Mouse (Mus musculus) forebrain, embryonic 10.5 days (tissue): Measurements from ENCODE around the gene Cd79b. TPM values are rescaled to one million over a fixed set of nuclear protein-coding genes. Genes with fewer than 3 reads are reported as not detected.

Experiments used
- DNase-seq: peaks from one replicate; pipeline ENCODE4 v3.0.0-alpha.2; 2017; ENCODE audit warnings: low spot score; ENCODE audit errors: extremely low spot score
- H3K27ac ChIP-seq: fragments of 300-500 bp; sonication (generic); 2 replicates; pipeline ENCODE4 v1.5.1; 2016; ENCODE audit warnings: mild to moderate bottlenecking
- H3K27me3 ChIP-seq: fragments of 300-500 bp; sonication (generic); 2 replicates; pipeline ENCODE4 v1.6.1; 2016; ENCODE audit warnings: mild to moderate bottlenecking; ENCODE audit not compliant: poor library complexity, severe bottlenecking
- H3K36me3 ChIP-seq: fragments of 300-500 bp; sonication (generic); replicated peaks from 2 replicates; pipeline ENCODE4 v1.6.1; 2016; ENCODE audit warnings: mild to moderate bottlenecking, moderate library complexity
- H3K4me1 ChIP-seq: fragments of 300-500 bp; sonication (generic); 2 replicates; pipeline ENCODE4 v1.6.1; 2016
- H3K4me3 ChIP-seq: fragments of 300-500 bp; sonication (generic); 2 replicates; pipeline ENCODE4 v1.5.1; 2016; ENCODE audit warnings: mild to moderate bottlenecking, moderate library complexity
- H3K9me3 ChIP-seq: fragments of 300-500 bp; sonication (generic); 2 replicates; pipeline ENCODE4 v1.6.1; 2016; ENCODE audit warnings: mild to moderate bottlenecking, moderate library complexity
- WGBS: fragments of 180-500 bp; shearing (Covaris S2); methylation state at CpG from one replicate; pipeline ENCODE4 v1.1.7; 2016; 5-methylcytosine and 5-hydroxymethylcytosine counted together
- polyA plus RNA-seq: library from polyadenylated mRNA; unstranded; fragments of >200 nt; fragmentation: Nextera tagmentation; extraction: Ambion mirVana; gene quantifications from 2 replicates; pipeline ENCODE4 v1.2.1, GENCODE M21; 2016

The Cd79b gene
- polyA plus RNA-seq, 1 experiment from 2014 or later: 0.82 TPM

- no peaks in the 10 kb centered on the region for H3K9me3 ChIP-seq
- H3K36me3 ChIP-seq: no peaks in the 10 kb centered on the region
- no peak for DNase-seq
- 83% methylated on average over 8 of the region's 8 CpGs for whole genome bisulfite sequencing
- H3K4me3 ChIP-seq: no peak overlapping the region
- H3K27me3 ChIP-seq: no peaks in the 10 kb centered on the region
- H3K27ac ChIP-seq: no peak overlapping the region
- no peaks in the 10 kb centered on the region; the same call in 1 of the 2 replicates for H3K4me1 ChIP-seq
Measured at GRCm38 (mm10) chr11:106284126-106284525, 30.4 kb downstream of the Cd79b start.

DNA sequence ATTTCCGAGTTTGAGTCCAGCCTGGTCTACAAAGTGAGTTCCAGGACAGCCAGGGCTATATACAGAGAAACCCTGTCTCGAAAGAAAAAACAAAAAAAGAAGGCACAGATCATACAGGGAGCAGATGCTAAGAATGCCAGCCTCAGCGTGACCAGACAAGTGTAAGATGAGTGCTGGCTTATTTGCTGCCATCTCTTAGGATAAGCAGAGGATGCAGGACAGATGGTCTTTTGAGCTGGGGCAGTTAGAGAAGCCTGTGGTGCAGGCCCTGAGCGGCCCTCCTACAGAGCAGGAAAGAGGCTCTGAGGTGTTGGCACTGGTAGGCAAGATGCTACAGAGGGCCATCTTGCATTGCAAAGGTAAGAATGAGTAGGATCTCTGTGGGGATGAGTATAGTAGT, 31.2 kb downstream of the Cd79b start:
- Histone ChIP-seq H3K9me3 (no peaks in the 10 kb centered on the region), H3K27me3 (no peaks in the 10 kb centered on the region), H3K4me3 (no peak overlapping the region), H3K4me1 (no peaks in the 10 kb centered on the region; the same call in 1 of the 2 replicates), H3K27ac (no peak overlapping the region), H3K36me3 (no peaks in the 10 kb centered on the region)
- no peak for DNase-seq
- 84% methylated on average over 4 of the region's 4 CpGs for WGBS

GRCm38 (mm10) chr11:106282452-106282851, 32.1 kb downstream of the Cd79b start:
- no peaks in the 10 kb centered on the region; the same call in 1 of the 2 replicates for H3K4me1 ChIP-seq
- no peak overlapping the region for H3K4me3 ChIP-seq
- DNase-seq: no peak
- H3K36me3 ChIP-seq: no peaks in the 10 kb centered on the region
- H3K27ac ChIP-seq: no peak overlapping the region
- no peaks in the 10 kb centered on the region for H3K9me3 ChIP-seq
- WGBS: 88% methylated on average over 6 of the region's 6 CpGs
- H3K27me3 ChIP-seq: peaks cover 9% of the 10 kb centered on the region

DNA sequence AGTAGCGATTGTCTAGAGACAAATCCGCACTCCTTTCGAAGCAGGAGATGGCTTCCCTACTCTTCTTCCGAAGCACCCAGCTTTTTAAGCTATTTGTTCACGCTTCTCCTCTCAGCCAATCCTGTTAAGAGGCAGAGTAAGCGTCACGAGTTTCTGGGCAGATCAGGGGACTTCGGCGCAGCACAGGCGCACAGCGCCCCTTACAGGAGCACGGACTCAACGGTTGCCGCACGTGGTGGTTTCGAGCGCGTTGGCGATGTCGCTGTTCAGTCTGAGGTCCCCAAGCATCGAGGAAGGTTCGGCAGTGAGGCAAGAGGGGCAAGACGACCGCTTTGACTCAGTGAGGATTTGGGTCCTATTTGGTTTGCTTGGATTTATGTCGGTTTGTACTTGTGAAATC, 38.1 kb downstream of the Cd79b start, which contains the start of gene Tcam1:
Gene Tcam1 (plus strand): TSS at position 219 of the 400 bp plus-strand sequence.
- peaks cover 34% of the 10 kb centered on the region for H3K4me1 ChIP-seq
- peak within 1 kb of the TSS; percentile 60; the same call in 1 of the 2 replicates for H3K27ac ChIP-seq
- 15% methylated on average over 25 of the region's 25 CpGs for WGBS
- peaks cover 19% of the 10 kb centered on the region for H3K27me3 ChIP-seq
- peak; percentile 92 for DNase-seq
- no peaks in the 10 kb centered on the region for H3K36me3 ChIP-seq
- no peaks in the 10 kb centered on the region for H3K9me3 ChIP-seq
- peak within 1 kb of the TSS; percentile 23 for H3K4me3 ChIP-seq

- Histone ChIP-seq H3K4me3 (no peak overlapping the region), H3K36me3 (peaks cover 3% of the 10 kb centered on the region), H3K4me1 (peaks cover 49% of the 10 kb centered on the region), H3K9me3 (no peaks in the 10 kb centered on the region), H3K27ac (no peak overlapping the region), H3K27me3 (peaks cover 19% of the 10 kb centered on the region)
- 91% methylated on average over 7 of the region's 7 CpGs for WGBS
- DNase-seq: no peak
Measured at GRCm38 (mm10) chr11:106274971-106275411, 39.6 kb downstream of the Cd79b start.

DNA sequence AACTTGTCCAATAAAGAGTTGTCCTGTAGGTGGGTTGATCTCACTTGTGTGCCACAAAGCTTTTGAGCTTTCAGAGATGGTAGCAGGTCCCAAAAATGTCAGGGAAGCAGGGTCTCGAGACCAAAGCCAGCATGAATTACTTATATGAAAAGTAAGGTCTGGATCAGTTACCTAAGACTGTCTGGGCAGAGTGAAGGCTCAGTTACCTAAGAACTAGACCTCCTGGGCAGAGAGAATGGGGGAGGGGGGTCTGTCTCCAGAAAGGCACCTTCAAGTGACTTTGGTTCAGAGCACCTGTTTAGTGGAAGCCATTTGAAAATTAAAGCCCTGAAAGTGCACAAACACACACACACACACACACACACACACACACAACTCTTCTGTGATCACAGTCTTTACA, 40.2 kb downstream of the Cd79b start:
- DNase-seq: no peak
- Histone ChIP-seq H3K9me3 (no peaks in the 10 kb centered on the region), H3K27ac (no peak overlapping the region), H3K4me3 (no peak overlapping the region), H3K36me3 (peaks cover 3% of the 10 kb centered on the region), H3K4me1 (peaks cover 50% of the 10 kb centered on the region), H3K27me3 (peaks cover 19% of the 10 kb centered on the region)
- 82% methylated on average over 1 of the region's 1 CpGs for WGBS

DNA sequence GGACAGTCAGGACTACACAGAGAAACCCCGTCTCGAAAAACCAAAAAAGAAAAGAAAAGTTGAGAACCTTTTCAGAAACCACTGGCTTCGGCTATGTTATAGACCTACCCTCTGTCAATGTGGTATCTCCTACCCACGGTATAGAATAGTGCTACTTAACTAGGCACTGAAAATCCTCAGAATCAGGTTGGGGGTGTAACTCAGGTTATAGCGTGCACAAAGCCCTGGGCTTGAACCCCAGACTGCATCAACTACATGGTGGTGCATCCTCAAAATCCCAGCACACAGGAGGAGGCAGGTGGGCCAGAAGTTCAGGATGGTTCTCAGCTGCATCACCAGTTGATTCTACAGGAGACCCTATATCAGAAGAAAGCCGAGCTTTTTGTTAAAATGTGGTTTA, 40.8 kb downstream of the Cd79b start:
- no peaks in the 10 kb centered on the region for H3K9me3 ChIP-seq
- peak overlapping the region; percentile 98; the same call in 1 of the 2 replicates for H3K27ac ChIP-seq
- peak overlapping the region; percentile 98 for H3K4me3 ChIP-seq
- H3K4me1 ChIP-seq: peaks cover 54% of the 10 kb centered on the region
- peaks cover 8% of the 10 kb centered on the region for H3K36me3 ChIP-seq
- H3K27me3 ChIP-seq: peaks cover 19% of the 10 kb centered on the region
- WGBS: 94% methylated on average over 6 of the region's 6 CpGs
- no peak for DNase-seq

DNA sequence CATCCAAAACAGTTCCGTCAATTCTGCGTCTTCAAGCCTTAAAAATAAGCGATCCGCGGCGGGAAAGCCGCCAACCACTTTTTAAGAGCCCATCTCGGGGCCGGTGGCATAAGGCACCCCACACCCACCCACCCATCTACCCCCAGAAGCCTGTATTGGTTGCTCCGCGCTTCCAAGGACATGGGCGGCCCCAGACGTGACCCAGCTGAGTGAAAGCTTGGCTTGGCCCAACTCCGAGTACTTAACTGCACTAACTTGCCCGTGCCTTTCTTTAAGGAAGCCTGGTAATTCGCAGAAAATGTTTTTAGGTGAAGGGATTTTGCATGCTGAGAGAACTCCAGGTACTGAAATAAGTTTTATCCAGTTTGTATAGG, 41.3 kb downstream of the Cd79b start:
- H3K27me3 ChIP-seq: peaks cover 18% of the 10 kb centered on the region
- H3K4me3 ChIP-seq: peak overlapping the region; percentile 98
- DNase-seq: no peak
- H3K9me3 ChIP-seq: no peaks in the 10 kb centered on the region
- peak overlapping the region; percentile 98 for H3K27ac ChIP-seq
- 19% methylated on average over 16 of the region's 16 CpGs for WGBS
- H3K36me3 ChIP-seq: peaks cover 13% of the 10 kb centered on the region
- H3K4me1 ChIP-seq: peaks cover 60% of the 10 kb centered on the region

GRCm38 (mm10) chr11:106272644-106273310, 41.8 kb downstream of the Cd79b start, which contains the start of gene Smarcd2:
Gene Smarcd2 (minus strand): TSS chr11:106272972.
- DNase-seq: peak; percentile 100
- peaks cover 65% of the 10 kb centered on the region for H3K4me1 ChIP-seq

GRCm38 (mm10) chr11:106271794-106272643, 42.5 kb downstream of the Cd79b start:
- peak overlapping the region; percentile 98 for H3K4me3 ChIP-seq
- H3K27me3 ChIP-seq: peaks cover 5% of the 10 kb centered on the region
- no peak for DNase-seq
- H3K4me1 ChIP-seq: peaks cover 71% of the 10 kb centered on the region
- peaks cover 26% of the 10 kb centered on the region for H3K36me3 ChIP-seq
- no peaks in the 10 kb centered on the region for H3K9me3 ChIP-seq
- H3K27ac ChIP-seq: peak overlapping the region; percentile 98
- 3% methylated on average over 41 of the region's 41 CpGs for WGBS

More at GRCm38 (mm10) chr11:106272644-106273310, 41.8 kb downstream of the Cd79b start, which contains the start of gene Smarcd2:
- H3K36me3 ChIP-seq: peaks cover 19% of the 10 kb centered on the region
- H3K4me3 ChIP-seq: peak within 1 kb of the TSS; percentile 98
- peaks cover 13% of the 10 kb centered on the region for H3K27me3 ChIP-seq
- peak within 1 kb of the TSS; percentile 98 for H3K27ac ChIP-seq
- no peaks in the 10 kb centered on the region for H3K9me3 ChIP-seq
- WGBS: under 1% methylated on average over 72 of the region's 72 CpGs

- Histone ChIP-seq H3K27me3 (no peaks in the 10 kb centered on the region), H3K4me3 (peak overlapping the region; percentile 98), H3K27ac (peak overlapping the region; percentile 98), H3K9me3 (no peaks in the 10 kb centered on the region), H3K36me3 (peaks cover 34% of the 10 kb centered on the region), H3K4me1 (peaks cover 66% of the 10 kb centered on the region)
- 57% methylated on average over 5 of the region's 5 CpGs for WGBS
- DNase-seq: no peak
Measured at GRCm38 (mm10) chr11:106271131-106271793, 43.3 kb downstream of the Cd79b start.

DNA sequence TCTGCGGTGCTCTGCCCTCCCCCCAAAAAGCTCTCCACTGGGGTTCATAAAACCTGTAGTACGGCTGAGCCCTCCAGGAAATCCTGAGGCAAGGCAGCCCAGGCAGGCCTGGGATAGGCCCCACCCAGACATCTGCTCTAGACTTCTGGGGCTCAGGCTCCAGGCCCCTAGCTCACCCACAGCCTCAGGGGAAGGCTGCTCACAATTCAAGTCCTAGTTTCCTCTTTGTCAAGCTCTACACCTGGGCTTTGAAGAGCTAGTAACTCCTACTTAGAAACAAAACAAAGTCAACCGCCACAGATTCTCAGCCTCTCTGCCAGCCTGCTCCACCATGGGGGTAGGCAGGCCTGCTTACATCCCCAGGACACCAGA, 45.5 kb downstream of the Cd79b start:
- no peaks in the 10 kb centered on the region for H3K9me3 ChIP-seq
- no peak for DNase-seq
- no peak overlapping the region; the same call in 1 of the 2 replicates for H3K4me3 ChIP-seq
- WGBS: 85% methylated on average over 3 of the region's 3 CpGs
- peaks cover 56% of the 10 kb centered on the region for H3K36me3 ChIP-seq
- peak overlapping the region; percentile 68 for H3K27ac ChIP-seq
- no peaks in the 10 kb centered on the region for H3K27me3 ChIP-seq
- H3K4me1 ChIP-seq: peaks cover 55% of the 10 kb centered on the region
